Comparison of ENCODE assay signal across 13 mouse cellular contexts in the genomic region with DNA sequence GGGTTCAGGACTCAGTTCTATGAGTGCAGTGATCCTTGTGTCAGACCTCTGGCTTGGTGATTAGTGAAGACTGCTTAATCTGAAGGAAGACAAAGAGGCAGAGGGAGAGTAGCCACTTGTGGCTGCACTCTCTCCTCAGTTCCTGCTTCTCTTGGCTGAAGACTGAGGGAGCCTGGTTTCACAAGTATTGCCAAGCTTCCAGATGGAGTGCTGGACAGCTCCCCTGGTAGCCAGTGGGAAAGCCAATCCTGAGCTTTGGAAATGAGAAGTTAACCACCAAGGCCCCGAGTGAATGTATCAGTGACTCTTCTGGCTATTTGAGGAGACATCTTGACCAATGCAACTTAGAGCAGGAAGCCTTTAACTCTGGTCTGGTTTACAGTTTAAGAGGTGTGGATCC.
DNase-seq lines count a peak whose midpoint lies in the region; ATAC-seq and TF ChIP-seq lines count a peak whose summit lies in the region.
"Had no signal": no experiment of that assay in that cellular context is flagged by ENCODE, and none has a peak within 500 bp of the region (broad histone marks: within the 10 kb centered on the region; RNA-seq: fewer than 3 reads in every experiment).

No protein-coding gene starts in this region.

- no peak for ATAC-seq in CD4-positive, CD25-positive, alpha-beta regulatory T cell, adult 4 months
- ATAC-seq: inflammation-experienced regulatory T-cells, adult 6 months had no signal

- H3K27me3 ChIP-seq in kidney, adult 2 months (replicated peaks; ENCODE audit: control insufficient read depth, insufficient read depth, low read length): no peaks in the 10 kb centered on the region

- 3% methylated on average over 1 of the region's 1 CpGs for WGBS in kidney, adult 2 months

- peak; percentile 54 for DNase-seq in adrenal gland, postnatal 10 days
- no peak for DNase-seq in adrenal gland, adult 8-10 months
- peak; percentile 5 for DNase-seq in kidney, adult 2 months
- DNase-seq in kidney, adult 18-20 months: no peak
- DNase-seq in testis, postnatal 10 days (ENCODE audit: low spot score): peak; percentile 50
- no peak for DNase-seq in testis, postnatal 14 days (ENCODE audit: low spot score)
- no peak for DNase-seq in urinary bladder, adult 2 months (ENCODE audit: low spot score)
- DNase-seq: cerebellum, adult 11 months; gastrocnemius, postnatal 25 days had no signal

- no peaks in the 10 kb centered on the region for H3K4me1 ChIP-seq in kidney, adult 2 months (ENCODE audit: control insufficient read depth, insufficient read depth, low read length)

- TF ChIP-seq CTCF in kidney, adult 2 months (conservative IDR thresholded peaks at IDR 0.05; ENCODE audit: insufficient read depth, insufficient read length, low read depth, low read length): no peak

- no peaks in the 10 kb centered on the region for H3K36me3 ChIP-seq in kidney, adult 2 months (ENCODE audit: control insufficient read depth, insufficient read depth, low read length)

- no peak overlapping the region for H3K4me3 ChIP-seq in kidney, adult 2 months (ENCODE audit: insufficient read depth, low read depth, low read length)
- H3K4me3 ChIP-seq: erythroblast, embryonic 14.5 days had no signal

- no peak overlapping the region for H3K27ac ChIP-seq in kidney, adult 2 months (ENCODE audit: insufficient read depth, low read depth, low read length)
- H3K27ac ChIP-seq: macrophage had no signal

- TF ChIP-seq POLR2A in kidney, adult 2 months (IDR thresholded peaks at IDR 0.05; ENCODE audit: low read depth, low read length): no peak

Comparison
In these comparisons a context has a peak if more than half of its experiments do, and no peak if none do; other contexts are left out.
1. DNase-seq: peak in adrenal gland, postnatal 10 days (single experiment), kidney, adult 2 months (single experiment) and testis, postnatal 10 days (single experiment); none in adrenal gland, adult 8-10 months (single experiment), kidney, adult 18-20 months (single experiment), testis, postnatal 14 days (single experiment) and urinary bladder, adult 2 months (single experiment).